Mouse (Mus musculus): ENCODE data around the gene Man2a2.
A peak's percentile ranks its signal among the peaks of the same experiment; 100 is the strongest.

Gene Man2a2

DNA sequence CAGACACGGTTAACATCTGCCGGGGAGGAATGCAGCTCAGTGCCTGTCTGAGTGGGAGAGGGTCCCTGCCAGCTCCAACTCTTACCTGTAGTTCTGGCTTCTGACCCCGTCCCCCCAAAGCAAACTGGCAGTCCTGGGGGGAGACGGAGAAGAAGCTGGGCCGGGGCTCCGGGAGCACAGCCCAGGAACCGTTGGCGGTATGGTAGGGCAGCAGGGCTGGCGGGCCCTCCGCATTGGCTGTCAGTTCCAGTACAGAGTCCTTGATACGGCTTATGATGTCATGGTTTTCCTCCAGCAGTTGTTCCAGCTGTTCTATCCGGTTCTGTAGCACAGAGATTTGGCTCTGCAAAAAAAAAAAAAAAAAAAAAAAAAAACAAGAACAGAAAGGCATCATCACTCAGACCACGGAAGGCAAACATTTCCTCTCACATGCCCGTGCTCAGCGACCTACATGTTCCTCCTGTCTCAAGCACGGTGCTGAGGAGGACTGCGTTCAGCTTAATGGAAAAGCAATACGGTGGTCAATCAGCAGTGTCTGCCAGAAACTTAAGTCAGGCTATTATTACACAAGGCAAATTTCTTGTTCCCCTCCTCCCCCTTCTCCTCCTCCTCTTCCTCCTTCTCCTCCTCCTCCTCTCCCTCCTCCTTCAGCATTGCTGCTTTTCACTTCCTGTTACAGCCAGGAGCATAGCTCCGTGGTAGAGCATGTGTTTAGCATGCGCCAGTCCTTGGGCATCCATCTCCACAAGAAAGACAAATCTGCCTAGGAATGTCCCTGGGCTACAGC, 2.3 kb downstream of the Man2a2 start:
- no peak for DNase-seq

- no peak for DNase-seq
These were observed 3.2 kb downstream of the Man2a2 start for GRCm38 (mm10) chr7:80368009-80368408.

DNA sequence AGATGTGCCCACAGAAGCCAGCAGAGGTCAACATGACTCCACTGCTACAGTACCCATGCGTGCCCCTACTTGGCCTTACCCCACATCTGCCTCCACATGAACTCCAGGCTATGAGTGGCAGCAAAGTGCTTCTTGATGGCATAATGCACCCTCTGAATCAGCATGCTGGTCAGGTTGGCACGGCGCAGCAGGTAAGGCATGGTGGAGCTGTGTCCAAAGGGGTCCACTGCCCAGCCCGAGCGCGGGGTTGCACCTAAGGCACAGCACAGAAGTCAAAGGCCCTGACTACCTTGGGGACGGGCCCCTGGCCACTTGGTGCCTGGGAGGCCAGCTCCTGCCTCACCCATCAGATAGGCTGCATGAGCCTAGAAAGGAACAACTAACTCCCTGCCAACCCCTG, 3.9 kb downstream of the Man2a2 start:
- no peak for DNase-seq

GRCm38 (mm10) chr7:80365759-80366158, 5.4 kb downstream of the Man2a2 start:
- DNase-seq: peak in 1 of 2 experiments; percentile 67

DNA sequence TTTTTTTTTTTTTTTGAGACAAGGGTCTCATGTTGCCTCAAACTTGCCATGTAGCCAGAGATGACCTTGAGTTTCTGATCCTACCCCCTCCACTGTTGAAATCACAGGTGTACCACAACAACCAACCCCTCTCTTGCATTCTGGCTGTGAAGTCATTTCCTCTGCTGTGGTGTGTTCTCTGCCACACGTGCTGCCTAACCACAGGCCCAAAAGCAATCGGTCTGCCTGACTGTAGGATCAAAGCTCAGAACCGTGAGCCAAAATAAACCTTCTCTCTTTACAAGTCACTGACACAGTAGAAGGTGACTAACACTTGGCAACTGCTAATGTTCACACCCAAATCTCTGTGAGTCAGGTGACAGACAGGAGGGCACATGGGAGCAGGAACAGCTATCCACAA, 10.7 kb downstream of the Man2a2 start:
- no peak for DNase-seq

- no peak for DNase-seq
These were observed 13.1 kb downstream of the Man2a2 start for GRCm38 (mm10) chr7:80358039-80358438.

- DNase-seq: no peak
These were observed 14.0 kb downstream of the Man2a2 start for GRCm38 (mm10) chr7:80357156-80357555.

- no peak for DNase-seq
These were observed 14.8 kb downstream of the Man2a2 start for GRCm38 (mm10) chr7:80356351-80356750.

DNA sequence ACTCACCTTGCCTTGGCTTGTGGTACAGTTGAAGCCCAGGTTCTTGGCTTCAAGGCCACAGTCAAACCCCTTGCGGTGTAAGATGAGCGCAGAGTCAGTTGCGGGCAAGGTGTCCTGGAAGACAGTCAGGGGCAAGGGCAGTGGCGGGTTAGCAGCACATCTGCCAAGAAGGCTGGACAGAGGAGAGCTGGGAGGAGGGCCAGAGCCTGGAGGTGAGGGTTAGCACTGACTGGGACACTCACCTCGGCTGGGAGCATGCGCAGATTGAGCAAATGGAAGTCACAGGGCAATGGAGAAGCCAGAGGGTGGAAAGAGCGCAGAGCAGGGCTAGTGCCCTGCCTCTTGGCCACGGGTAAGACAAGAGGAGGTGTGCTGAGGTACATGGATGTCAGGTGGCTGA, 18.3 kb downstream of the Man2a2 start:
- DNase-seq: peak in 1 of 2 experiments; percentile 19

DNA sequence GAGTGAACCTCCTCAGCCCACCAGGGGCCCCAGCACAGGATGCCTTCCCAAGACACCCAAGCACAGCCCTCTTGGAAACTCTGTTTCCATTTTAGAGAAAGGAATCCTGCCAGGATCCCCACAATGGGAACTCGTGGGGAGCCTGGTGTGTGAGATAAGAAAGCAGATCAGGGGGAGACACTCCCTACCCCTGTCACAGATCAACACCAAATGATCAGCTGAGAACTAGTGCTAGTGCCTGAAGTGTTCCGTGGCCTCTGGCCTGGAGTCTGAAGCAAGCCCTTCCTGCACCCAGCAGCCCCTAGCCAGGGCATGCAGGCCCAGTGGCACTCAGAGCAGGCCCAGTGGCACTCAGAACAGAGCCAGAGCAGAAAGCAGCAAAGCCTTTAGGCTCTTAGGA, 20.4 kb downstream of the Man2a2 start:
- DNase-seq: no peak

DNA sequence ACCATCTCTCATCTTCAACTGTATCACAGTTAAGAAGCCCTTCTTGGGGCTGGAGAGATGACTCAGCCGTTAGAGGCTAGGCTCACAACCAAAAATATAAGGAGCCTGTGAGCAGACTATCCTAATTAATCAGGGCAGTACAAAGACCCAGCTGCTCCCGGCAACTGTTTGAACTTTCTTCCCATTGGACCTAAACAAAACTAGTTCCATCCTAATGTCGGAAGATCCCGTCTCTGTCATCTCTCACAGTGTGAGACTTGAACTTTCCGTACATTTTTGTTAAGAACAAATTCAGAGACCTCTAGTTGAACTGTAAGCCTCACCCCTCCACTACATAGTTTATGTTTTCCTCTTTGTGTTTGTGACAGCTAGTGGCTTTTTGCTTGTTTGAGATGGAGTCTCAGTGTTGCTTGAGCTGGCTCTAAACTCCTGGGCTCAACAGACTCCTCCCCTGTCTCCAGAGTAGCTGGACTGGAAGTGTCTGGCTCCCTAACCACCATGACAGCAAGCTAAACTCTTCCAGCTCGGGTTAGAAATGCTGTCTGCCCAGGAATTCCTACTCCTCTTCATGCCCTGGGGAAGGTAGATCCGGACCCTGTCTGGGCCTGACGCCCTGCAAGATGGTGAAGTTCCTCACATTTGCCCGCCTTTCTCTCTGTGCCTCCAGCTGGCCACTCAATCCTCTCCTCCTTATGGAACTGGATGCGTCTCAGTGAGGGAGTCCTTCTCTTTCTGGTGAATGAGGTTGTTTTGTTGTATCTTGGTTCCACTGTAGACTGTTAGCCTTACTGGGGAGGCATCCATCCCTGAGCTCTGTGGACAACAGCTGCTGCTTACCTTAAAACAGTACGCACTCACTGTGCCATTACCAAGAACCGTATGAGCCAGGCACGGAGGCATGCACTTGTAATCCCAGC, 23.2 kb downstream of the Man2a2 start:
- no peak for DNase-seq

- no peak for DNase-seq
These were observed 24.3 kb downstream of the Man2a2 start for GRCm38 (mm10) chr7:80346830-80347229.

DNA sequence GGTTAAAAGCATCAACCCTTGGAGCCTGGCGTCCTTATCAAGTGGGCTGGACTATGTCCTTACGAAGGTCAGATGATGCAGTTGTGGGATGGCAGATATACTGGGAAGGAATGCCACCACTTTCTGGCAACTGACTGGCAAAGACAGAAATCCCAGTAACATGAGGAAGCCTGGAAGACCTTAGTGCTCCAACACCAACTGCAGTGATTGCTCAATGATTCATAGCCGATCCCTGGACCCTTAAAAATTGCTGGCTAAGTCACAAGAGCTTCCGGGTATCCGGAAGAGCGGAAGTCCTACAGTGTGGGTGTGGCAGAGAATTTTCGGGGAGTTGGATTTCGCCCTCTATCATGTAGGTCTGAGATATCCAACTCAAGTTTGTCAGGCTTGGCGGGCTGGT, 25.0 kb downstream of the Man2a2 start:
- no peak for DNase-seq

GRCm38 (mm10) chr7:80343270-80344018, 27.7 kb downstream of the Man2a2 start:
- no peak for DNase-seq

DNA sequence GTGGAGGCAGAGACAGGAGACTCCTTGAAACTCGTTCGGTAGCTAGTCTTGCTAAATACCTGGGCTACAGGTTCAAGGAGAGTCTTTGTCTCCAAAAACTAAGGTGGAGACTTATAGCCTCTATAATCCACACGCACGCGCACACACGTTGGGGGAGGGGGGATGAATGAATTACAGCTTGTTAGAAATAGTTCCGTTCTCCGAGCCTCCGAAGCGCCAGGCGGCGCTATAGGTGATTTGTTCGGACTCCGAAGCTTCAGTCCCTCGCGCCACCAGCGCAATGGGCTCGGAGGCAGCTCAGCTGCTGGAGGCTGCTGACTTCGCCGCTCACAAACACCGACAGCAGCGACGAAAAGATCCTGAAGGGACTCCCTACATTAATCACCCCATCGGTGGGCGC, 28.3 kb downstream of the Man2a2 start, which contains the start of gene Hddc3:
Gene Hddc3, plus strand, starts transcription at position 247 of the 400 bp plus-strand sequence.
- peak; percentile 95 to 96 for DNase-seq

- DNase-seq: no peak
These were observed 29.4 kb downstream of the Man2a2 start for GRCm38 (mm10) chr7:80341793-80342192.

GRCm38 (mm10) chr7:80340793-80341192, 30.4 kb downstream of the Man2a2 start, which contains the start of gene Unc45a:
Unc45a (minus strand) TSS chr7:80341005.
- peak; percentile 84 to 87 for DNase-seq

GRCm38 (mm10) chr7:80339793-80340628, 31.2 kb downstream of the Man2a2 start:
- DNase-seq: peak; percentile 98 to 99

DNA sequence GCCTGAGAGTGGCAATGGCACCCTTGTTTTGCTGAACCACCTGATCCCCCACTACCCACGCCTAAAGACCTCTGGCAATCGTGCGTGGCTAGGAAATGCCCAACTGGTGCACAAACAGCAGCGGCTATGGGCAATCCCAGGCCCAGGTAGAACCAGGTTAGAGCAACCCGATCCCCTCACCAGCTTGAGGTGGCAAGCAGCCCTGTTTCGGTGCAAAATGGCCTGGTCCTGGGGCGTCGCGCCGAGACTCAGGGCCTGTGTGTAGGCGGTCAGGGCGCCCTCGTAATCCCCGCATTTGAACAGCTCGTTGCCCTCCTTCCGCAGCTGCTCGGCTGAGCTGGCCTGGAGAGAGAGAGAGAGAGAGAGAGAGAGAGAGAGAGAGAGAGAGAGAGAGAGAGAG, 31.8 kb downstream of the Man2a2 start:
- peak; percentile 46 to 47 for DNase-seq

DNA sequence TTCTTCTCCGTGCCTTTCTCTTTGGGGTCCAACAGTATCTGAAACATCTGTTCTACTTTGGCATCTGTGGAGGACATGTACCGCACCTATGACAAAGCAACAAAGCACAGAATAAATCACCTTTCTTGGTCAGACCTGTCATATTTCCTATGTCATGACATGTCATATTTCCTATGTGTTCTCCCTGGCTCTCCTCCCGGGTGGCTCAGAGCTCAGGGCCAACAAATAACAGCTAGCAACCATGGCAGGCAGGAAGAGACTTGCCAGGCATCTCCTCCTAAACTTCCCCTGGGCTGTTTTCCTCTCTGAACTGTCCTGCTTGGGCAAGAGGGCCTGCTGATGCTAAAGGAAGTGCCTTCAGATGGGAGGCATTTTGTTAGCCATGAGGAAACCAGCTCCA, 34.2 kb downstream of the Man2a2 start:
- no peak for DNase-seq

DNA sequence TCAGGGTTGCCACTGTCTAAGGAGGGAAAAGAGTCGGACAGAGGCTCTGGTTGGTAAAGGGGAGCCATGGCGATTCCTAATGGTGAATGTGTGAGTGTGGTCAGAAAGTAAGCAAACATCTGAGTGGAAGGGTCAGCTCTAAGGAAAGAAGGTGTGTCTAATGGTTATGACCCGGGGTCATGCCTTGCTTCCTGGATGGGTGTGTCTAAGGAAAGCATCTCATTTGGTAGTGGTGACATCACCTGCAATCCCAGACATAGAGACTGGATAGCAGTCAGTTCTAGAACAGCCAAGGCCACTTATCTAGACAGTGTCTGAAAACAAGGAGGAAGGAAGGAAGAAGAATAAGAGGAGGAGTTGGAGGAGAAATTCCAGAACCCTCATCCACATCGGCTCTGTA, 36.3 kb downstream of the Man2a2 start:
- DNase-seq: no peak

DNA sequence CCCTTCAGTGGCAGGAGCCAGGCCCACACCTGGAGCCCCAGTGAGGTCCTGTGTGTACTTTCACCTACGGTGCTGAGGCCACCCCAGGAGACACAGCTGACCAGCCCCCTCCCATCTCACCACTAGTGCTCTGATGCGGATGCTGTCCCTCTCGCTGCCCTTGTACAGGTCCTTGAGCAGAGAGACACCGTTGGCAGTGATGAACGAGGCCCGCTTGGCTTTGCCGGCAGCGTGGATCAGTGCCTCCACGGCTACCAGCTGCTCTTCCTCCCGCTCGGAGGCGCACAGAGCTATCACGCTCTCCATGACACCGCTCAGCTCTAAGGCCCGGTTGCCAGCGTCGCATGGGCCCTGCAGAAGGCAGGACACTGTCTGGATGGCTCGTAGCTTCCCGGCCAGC, 39.7 kb downstream of the Man2a2 start:
- DNase-seq: no peak

Measured in lung, postnatal 4 days (tissue).